Mouse (Mus musculus): ENCODE measurements around the gene Abca15. TPM values are rescaled to one million over a fixed set of nuclear protein-coding genes. Genes with fewer than 3 reads are reported as not detected.

The Abca15 gene
- polyA plus RNA-seq, 2 experiments, result not detected

DNA sequence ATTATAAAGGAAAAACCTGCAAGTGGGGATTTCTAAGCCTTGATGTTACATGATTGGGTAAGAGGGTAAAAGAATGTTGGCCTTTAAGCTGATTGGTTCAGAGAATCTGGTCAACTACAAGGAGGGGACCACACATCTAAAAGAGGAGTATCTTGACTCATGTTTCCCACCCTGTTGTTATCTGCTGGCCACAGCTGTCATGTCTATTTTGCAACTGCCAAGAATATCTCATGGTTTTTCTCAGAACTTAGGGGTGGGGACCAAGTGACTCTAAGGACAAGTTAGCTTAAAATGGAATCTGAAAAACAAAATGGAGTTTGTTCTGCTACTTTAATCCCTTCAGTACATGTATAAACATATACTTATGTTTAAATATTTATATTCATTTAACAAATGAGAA is 103.0 kb downstream of the Abca15 start:
- TF ChIP-seq POLR2A (IDR thresholded peaks at IDR 0.05; ENCODE audit: borderline replicate concordance, extremely low read depth, insufficient read depth, insufficient read length), result no peak
- H3K4me1 ChIP-seq (ENCODE audit: control insufficient read depth, insufficient read depth, low read length), result no peaks in the 10 kb centered on the region
- no peaks in the 10 kb centered on the region for H3K36me3 ChIP-seq (ENCODE audit: control insufficient read depth, insufficient read depth, low read length)
- no peaks in the 10 kb centered on the region for H3K9me3 ChIP-seq (ENCODE audit: control insufficient read depth, low read length)
- no peak overlapping the region for H3K4me3 ChIP-seq (replicated peaks; ENCODE audit: low read length)
- no peak overlapping the region for H3K9ac ChIP-seq (ENCODE audit: low read depth, low read length, severe bottlenecking)
- no peak overlapping the region for H3K27ac ChIP-seq (replicated peaks; ENCODE audit: low read depth, low read length)
- ATAC-seq (ENCODE audit: low FRiP score, low read depth) (no peak), DNase-seq (ENCODE audit: low spot score) (no peak)
- H3K27me3 ChIP-seq (ENCODE audit: control insufficient read depth, insufficient read depth, low read length), result no peaks in the 10 kb centered on the region
- no peak overlapping the region for H3K4me2 ChIP-seq (replicated peaks; ENCODE audit: low read depth, low read length, severe bottlenecking)

Other genes with a start within 250 kb of the Abca15 start
- gene Dnah3, start 233.4 kb upstream of the Abca15 start, polyA plus RNA-seq (2012; rRNA removed), result not detected in 2 replicates
- gene Dnah3, start 233.4 kb upstream of the Abca15 start, polyA plus RNA-seq (2014; fragmentation: Nextera tagmentation; extraction: Ambion mirVana), result 0.01 TPM in 1 of 2 replicates, not detected in the other
- gene Tmem159, start 226.3 kb upstream of the Abca15 start, polyA plus RNA-seq (2012; rRNA removed), result 11.7 and 14.2 TPM in 2 replicates
- 22.0 and 28.9 TPM in 2 replicates for gene Tmem159, start 226.3 kb upstream of the Abca15 start, polyA plus RNA-seq (2014; fragmentation: Nextera tagmentation; extraction: Ambion mirVana)
- gene Zp2, start 183.4 kb upstream of the Abca15 start, polyA plus RNA-seq (2012; rRNA removed), result 1.0 and 1.7 TPM in 2 replicates
- gene Zp2, start 183.4 kb upstream of the Abca15 start, polyA plus RNA-seq (2014; fragmentation: Nextera tagmentation; extraction: Ambion mirVana), result 0.08 and 0.66 TPM in 2 replicates
- gene Anks4b, start 154.8 kb upstream of the Abca15 start, polyA plus RNA-seq (2012; rRNA removed), result 0.03 TPM in 1 of 2 replicates, not detected in the other
- not detected in 2 replicates for gene Anks4b, start 154.8 kb upstream of the Abca15 start, polyA plus RNA-seq (2014; fragmentation: Nextera tagmentation; extraction: Ambion mirVana)
- gene Crym, start 126.6 kb upstream of the Abca15 start, polyA plus RNA-seq (2012; rRNA removed), result 12.9 and 16.9 TPM in 2 replicates
- gene Crym, start 126.6 kb upstream of the Abca15 start, polyA plus RNA-seq (2014; fragmentation: Nextera tagmentation; extraction: Ambion mirVana), result 12.3 and 13.3 TPM in 2 replicates
- gene Abca14, start 124.7 kb upstream of the Abca15 start, polyA plus RNA-seq (2012; rRNA removed), result 0.06 TPM in 1 of 2 replicates, not detected in the other
- not detected in 2 replicates for gene Abca14, start 124.7 kb upstream of the Abca15 start, polyA plus RNA-seq (2014; fragmentation: Nextera tagmentation; extraction: Ambion mirVana)
- 0.03 TPM in 1 of 2 replicates, not detected in the other for gene Abca16, start 81.0 kb downstream of the Abca15 start, polyA plus RNA-seq (2012; rRNA removed)
- gene Abca16, start 81.0 kb downstream of the Abca15 start, polyA plus RNA-seq (2014; fragmentation: Nextera tagmentation; extraction: Ambion mirVana), result 0.07 TPM in 1 of 2 replicates, not detected in the other